Mouse (Mus musculus) adrenal gland, adult (tissue): Measurements from ENCODE around the gene Bicdl2.

Experiments
- DNase-seq, 2 experiments: peaks; one replicate each; pipeline ENCODE4 v3.0.0; 2022 to 2023; ENCODE audit warnings: low spot score in 1 of 2; ENCODE audit not compliant: inconsistent age in 2 of 2

Gene Bicdl2

DNA sequence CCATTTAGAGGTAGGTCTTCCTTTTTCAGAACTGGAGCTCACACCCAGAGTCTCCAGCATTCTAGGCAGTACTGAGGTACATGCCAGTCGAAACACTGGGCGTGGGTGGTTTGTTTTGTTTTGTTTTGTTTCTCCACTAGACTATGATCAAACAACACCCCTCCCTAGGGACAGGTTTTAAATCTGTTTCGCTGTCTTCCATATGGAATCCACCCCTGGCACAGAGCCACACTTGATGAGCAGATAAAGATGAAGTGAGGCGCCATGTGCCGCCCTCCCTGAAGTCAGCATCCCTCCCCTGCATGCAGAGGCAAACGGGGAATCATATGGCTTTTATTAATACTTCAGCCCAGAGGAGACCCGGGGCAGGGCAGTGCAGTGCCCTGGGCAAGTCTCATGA lies 44.4 kb downstream of the Bicdl2 start:
- DNase-seq = no peak

DNA sequence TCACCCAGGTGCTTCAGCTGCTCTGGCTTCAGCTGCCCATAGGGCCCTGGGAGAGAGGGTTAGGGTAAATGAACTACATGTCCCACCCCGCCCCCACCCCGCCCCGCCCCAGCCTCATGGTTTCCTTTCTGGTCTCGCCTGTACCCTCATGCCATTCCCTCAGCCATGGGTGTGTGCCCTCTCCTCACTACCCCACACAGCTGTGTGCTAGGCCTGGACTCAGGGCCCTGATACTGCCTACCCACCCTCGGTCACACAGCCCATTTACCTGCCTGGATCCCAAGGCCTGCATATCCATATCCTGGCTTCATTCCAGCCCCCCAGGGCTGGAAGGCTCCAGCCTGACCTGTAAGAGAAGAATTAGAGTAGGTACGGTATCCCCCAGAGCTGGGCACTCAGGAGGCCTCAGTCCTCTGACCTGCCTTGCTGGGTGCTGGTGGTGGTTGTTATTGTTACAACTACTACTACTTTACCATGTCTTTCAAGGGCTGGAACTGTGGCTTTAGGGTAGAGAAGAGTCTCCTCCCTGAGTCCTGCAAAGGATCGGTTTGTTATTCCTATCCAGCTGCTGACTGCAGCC lies 45.3 kb downstream of the Bicdl2 start:
- DNase-seq = no peak

DNA sequence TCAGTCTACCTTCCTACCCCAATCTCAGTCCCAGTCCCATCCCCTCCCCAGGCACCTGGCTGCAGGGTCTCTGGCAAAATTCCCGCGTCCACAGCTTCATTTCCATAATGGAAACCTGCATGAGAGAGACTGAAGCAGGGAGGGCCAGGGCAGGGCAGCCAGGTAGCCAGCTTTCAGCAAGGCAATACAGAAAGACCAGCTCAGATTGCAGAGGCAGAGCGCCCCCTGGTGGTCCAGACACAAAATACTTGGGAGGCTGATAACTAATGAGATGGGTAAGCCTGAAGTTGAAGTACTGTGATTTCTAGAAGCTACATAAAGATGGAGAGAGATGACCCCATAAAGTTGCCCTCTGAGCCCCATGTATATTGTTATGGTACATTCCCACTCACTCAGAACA lies 45.9 kb downstream of the Bicdl2 start:
- DNase-seq = peak; percentile 75 to 87

DNA sequence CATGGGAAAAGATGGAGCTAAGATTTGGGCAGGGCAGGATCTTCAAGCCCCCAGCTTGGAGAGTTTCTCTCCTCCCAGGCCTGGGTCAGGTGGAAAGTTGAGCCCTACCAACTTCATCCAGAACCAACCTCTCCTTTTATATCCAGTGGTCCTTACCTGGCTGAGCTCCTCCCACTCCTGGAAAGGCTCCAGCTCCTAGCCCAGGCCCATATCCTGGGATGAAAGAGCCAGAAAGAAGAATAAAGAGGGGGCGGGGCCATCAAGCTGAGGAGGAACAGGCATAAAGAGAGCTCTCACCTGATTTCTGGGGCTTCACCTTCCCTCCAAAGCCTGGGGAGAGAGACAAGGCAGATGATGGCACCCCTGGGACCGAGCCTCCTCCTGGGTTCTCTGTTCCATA lies 56.7 kb downstream of the Bicdl2 start:
- no peak for DNase-seq
